Mouse (Mus musculus) urinary bladder, adult 2 months (tissue): ENCODE data around the gene Nfkb2. TPM values are rescaled to one million over a fixed set of nuclear protein-coding genes. Genes with fewer than 3 reads are reported as not detected.

Experiments used
- DNase-seq: peaks from one replicate; pipeline ENCODE4 v3.0.0; 2022; ENCODE audit warnings: low spot score
- polyA plus RNA-seq: library from polyadenylated mRNA; depleted of rRNA; stranded (reverse); fragments of >200 nt; gene quantifications from 2 replicates; pipeline ENCODE4 v1.2.3, GENCODE M21; 2012; rRNA removed

The Nfkb2 gene
- 23.0 and 24.7 TPM in 2 replicates for polyA plus RNA-seq

DNA sequence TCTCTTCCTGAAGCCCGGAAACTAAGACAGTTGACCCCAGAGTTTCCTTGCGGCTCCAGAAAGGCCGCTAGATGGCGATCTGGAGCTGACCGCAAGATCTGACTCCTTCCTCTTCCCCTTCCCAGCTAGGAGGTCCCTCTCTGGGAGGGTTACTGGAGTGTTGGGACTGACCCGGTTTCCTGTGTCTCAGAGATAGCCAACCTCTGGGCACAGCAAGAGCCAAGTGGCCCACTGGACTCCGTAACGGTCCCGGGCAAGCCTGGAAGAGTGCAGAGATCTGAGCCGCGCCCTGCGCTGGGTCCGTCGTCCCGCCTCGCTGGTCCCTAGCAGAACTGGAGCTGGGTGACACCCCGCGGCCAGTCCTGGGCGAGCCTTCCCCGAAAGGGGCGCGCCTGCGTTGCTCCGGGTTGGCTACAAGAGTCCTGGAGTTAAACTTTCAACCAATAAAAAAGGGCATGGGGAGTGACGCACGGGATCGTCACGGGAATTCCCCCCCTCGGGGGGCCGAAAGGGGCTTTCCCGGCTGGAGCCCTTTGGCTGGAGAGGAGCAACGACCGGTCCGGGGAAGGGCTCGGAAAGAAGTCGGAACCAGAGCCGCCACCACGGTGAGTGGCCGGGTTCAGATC, at the start of gene Nfkb2:
Gene Nfkb2 (plus strand): TSS at position 105 of the 626 bp plus-strand sequence.
- peak; percentile 86 for DNase-seq

- DNase-seq = no peak
Observed at GRCm38 (mm10) chr19:46264762-46265161, 39.4 kb upstream of the Nfkb2 start.

DNA sequence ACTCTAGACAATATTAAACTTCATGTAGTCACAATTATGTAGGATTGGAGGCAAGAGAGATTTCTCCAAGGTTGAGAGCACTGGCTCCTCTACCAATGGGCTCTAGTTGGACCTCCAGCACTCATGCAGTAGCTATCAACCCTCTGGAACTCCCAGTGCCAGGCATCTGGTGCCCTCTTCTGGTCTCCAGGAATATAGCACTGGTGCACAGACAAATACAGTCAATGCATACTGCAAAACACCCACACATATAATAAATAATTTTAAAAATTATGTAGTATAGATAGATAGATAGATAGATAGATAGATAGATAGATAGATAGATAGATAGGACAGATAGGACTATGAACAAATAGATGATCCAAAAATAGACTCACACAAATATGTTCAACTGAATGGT, 28.8 kb upstream of the Nfkb2 start:
- DNase-seq = no peak

GRCm38 (mm10) chr19:46282081-46282849, 21.9 kb upstream of the Nfkb2 start:
- no peak for DNase-seq

DNA sequence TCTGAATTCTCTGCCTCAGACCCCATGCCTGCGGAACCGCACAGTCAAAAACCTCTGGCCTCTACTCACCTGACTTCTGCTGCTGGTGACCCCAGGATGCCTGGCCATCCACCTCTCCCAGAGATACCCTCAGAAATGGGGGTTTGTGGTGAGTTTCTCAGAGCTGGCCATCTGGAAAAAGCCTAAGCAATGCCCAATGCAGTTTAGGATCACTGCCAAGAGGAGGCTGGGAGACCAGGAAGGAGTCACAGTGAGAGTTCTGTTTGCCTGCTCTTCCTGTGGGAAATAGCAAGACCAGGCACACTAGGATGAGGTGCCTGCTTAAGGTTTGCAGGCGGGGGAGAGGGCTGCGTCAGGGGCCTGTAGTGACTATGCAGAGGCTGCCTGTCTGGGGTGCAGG, 19.4 kb upstream of the Nfkb2 start:
- DNase-seq = no peak

GRCm38 (mm10) chr19:46285631-46286030, 18.5 kb upstream of the Nfkb2 start:
- DNase-seq = no peak

DNA sequence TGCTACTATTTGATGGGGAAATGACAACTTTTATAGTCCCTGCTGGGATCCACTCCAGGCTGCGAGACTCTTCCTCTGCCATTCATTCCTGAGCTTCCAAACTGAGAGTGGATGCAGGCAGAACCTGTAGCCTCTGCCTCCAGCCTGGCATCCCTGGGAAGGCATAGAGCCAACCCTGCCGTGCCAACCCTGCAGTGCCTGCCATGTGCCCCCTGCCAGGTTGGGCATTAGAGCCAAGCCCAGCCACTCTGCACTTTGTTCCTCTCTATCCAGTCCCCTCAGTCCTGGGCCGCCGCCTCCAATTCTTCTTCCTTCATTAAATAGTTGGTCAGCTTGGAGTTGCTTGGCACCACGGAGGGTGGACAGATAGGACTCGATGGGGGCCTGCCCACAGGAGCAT, 18.1 kb upstream of the Nfkb2 start:
- no peak for DNase-seq

GRCm38 (mm10) chr19:46286926-46287325, 17.2 kb upstream of the Nfkb2 start:
- DNase-seq = no peak

DNA sequence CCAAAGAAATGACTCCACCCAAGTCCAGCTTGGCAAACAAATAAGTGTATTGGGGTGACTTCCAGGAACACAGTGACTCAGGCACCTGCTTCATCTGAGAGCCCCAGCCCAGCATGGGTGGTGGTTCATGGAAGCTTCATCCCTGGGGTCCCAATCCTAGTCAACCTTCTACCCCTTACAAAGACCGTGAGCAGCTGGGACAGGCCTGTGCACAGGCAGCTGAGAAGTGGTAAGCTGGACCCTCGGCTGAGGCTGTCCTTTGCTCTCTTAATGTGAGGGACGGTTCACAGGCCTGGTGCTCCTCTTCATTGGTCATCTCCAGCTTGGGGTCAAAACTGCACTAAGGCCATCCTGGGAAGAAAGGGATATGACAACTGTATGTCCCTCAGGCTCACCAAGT, 16.6 kb upstream of the Nfkb2 start:
- DNase-seq = no peak

- no peak for DNase-seq
Observed at GRCm38 (mm10) chr19:46290535-46291105, 13.5 kb upstream of the Nfkb2 start.

DNA sequence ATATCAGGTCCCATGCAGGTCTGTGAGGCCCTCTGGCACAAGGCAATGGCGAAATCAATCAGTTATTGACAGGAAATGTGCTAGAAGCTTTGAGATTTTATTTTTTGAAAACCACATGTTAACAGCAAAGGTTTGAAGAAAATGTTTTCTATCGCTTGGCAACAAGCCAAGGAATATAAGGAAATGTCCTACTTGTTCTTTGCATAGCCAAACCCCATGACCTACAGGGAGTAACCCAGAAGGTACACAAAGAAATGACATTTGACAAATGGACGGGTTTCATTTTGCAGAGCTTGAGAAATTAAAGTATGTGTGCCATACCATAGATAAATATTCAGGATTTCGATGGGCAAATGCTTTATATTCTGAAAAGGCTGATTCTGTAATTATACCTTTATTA, 7.2 kb upstream of the Nfkb2 start:
- no peak for DNase-seq

DNA sequence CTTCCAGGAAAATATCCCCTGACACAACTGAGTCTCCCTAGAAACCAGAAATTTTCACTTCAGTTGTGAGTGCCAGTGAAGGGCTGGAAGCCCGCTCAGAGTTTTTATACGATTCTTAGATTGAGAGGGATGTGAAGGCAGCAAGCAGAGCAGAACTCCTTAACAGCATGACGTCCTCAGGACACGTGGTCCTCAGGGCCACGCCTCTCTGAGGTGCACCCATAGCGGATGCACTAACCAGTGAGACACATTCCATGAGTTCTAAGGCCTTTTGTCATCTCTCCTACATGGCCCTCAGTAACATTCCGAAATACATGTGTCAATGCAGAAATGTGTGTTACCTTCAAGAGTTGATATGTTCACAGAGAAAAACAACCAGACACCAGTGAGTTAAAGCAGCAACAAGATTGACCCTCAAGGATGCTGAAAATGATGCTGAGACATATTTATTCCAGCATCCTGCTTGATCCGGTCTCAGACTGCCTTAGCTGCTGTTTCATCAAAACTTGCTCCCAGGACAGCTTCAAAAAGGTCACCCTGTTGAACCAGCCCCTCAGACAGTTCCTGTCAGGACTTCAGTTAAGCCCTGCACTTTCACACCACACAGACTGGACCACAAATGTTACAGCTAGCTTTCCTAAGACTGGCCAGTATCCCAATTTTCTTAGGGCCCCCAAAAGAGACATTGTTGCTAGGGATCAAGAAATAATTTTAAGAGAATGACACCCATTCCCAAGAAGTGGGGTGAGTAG, 3.6 kb upstream of the Nfkb2 start:
- DNase-seq = peak; percentile 13

DNA sequence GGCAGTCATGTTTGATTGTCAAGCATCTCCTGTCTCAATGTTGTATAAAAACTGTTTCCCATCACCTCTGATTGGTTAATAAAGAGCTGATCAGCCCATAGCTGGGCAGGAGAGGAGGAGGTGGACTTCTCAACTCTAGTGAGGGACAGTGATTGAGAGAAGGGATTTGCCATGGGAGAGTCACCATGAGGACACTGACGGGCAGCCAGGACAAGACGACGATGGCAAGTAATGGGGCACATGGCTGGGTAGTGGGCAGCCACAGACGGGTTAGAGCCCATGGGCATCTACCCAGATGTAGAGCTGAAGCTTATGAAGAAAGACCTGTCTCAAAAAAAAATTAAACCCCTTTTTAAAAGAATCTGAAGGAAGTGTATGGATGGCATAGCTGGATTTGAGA, 1.6 kb upstream of the Nfkb2 start:
- DNase-seq = peak; percentile 7

- peak; percentile 16 for DNase-seq
Observed at GRCm38 (mm10) chr19:46303251-46304215, 587 bp upstream of the Nfkb2 start.

DNA sequence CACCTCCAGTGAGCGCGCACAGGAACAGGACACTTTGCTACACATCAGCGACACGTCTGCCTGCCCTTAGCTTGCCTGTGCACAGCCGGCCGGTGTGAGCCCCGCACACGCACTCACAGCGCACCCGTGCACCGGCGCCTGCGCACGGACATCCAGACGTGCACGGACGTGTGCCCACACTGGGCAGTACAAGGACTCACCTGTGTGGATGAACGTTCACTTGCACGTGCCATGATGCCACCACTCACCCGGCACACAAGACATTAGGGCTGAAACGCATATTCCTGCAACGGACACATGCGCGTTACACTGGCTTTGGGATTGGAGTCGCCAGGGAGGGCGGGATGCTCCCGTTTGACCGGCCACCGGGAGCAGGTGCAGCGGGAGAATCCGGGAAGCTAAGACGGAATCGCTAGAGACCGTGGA, 801 bp downstream of the Nfkb2 start:
- no peak for DNase-seq

DNA sequence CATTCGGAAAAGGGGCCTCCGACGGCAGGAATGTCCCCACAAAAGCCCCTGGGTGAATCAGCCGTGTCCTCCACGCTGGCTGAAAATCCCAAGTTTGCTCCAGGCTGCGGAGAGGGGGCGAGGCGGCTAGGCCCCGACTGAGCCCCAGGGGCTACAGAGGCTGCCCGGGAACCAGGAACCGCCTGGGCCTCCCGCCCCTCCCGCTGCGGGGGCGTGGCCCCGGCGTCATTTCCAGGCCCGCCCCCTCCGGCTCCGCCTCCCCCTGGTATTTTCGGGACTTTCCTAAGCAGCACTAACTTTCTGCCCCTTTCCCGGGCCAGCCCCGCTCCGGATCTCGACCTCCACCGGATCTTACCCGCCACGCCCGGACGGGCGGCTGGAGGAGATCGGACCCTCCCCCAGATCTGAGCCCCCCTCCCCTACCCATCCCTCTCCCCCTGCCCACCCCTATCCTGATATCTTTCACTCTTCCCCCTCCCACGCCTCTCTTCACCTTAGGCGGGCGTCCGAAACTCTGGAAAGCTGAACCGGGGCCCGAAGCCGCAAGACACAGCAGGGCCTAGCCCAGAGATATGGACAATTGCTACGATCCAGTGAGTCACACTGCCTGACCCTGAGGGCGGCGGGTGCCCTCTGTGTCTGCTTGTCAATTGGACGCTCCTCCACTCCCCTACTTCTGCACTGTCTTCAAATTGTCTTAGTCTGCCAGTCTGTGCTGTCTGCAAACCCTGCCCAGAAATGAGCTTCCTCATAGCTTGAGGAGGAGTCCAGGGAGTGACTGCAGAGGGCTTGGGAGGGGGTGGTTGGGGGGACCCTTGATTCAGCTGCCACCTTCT, 1.5 kb downstream of the Nfkb2 start:
- DNase-seq = peak; percentile 81

GRCm38 (mm10) chr19:46306268-46306610, 2.1 kb downstream of the Nfkb2 start:
- no peak for DNase-seq

GRCm38 (mm10) chr19:46306751-46307289, 2.7 kb downstream of the Nfkb2 start:
- peak; percentile 17 for DNase-seq

DNA sequence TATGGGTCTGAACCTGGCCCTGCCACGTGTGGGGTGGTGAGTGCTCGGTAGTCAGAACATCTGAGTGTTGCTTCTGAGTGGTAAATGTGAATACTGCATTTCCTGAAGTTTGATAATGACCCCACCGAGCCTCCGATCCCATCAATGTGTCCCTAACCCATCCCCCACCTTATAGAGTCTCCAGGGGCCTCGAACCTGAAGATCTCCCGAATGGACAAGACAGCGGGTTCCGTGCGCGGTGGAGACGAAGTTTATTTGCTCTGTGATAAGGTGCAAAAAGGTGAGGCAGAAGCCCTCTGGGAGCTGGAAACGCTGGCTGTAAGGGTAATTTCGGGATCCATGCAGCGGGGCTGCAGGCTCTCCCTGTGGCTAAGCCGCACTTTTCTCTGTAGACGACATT, 3.7 kb downstream of the Nfkb2 start:
- peak; percentile 19 for DNase-seq

DNA sequence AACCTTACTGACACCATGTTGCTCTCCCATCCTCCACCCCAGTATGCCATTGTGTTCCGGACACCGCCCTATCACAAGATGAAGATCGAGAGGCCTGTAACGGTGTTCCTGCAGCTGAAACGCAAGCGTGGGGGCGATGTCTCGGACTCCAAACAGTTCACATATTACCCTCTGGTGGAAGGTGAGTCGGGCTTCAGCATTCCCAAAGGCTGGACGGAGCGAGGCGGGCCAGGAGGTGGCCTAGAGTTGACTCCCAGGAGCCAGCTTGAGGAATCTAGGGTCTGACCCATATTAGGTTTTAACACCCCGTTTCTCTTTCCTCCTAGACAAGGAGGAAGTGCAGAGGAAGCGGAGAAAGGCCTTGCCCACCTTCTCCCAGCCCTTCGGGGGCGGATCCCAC, 4.2 kb downstream of the Nfkb2 start:
- DNase-seq = peak; percentile 25
